Mouse (Mus musculus) cerebellum, adult 2 months (tissue): ENCODE data around the gene Clca3a2. TPM values are rescaled to one million over a fixed set of nuclear protein-coding genes. Genes with fewer than 3 reads are reported as not detected.
"Not testable (repeated sequence)": the region's sequence is repeated elsewhere in the genome, so short reads cannot be mapped to it uniquely, and the experiment has no call there.

ENCODE experiments used
- DNase-seq, 2 experiments: peaks; one replicate each; pipeline ENCODE4 v3.0.0; 2021
- H3K27ac ChIP-seq: fragments of 200-500 bp; 2 replicates; pipeline ENCODE4 v1.5.1; 2012; ENCODE audit warnings: low read length, control low read depth, inconsistent platforms; ENCODE audit not compliant: insufficient read depth
- H3K27me3 ChIP-seq: fragments of 200-500 bp; 2 replicates; pipeline ENCODE4 v1.6.1; 2012; ENCODE audit warnings: inconsistent platforms, mild to moderate bottlenecking, low read length, moderate library complexity; ENCODE audit not compliant: control insufficient read depth, insufficient read depth
- H3K4me1 ChIP-seq: fragments of 200-500 bp; 2 replicates; pipeline ENCODE4 v1.6.1; 2011; ENCODE audit warnings: low read length; ENCODE audit not compliant: control insufficient read depth, insufficient read depth
- H3K4me3 ChIP-seq: fragments of 200-500 bp; replicated peaks from 2 replicates; pipeline ENCODE3; 2011; ENCODE audit warnings: mild to moderate bottlenecking, low read depth, low read length, control low read depth; ENCODE audit not compliant: insufficient read depth
- CTCF ChIP-seq: fragments of 200-500 bp; IDR thresholded peaks from 2 replicates; pipeline ENCODE4 v1.5.1; 2011; ENCODE audit warnings: low read depth, mild to moderate bottlenecking, control low read depth, low read length, moderate library complexity, borderline replicate concordance; ENCODE audit not compliant: insufficient read depth
- POLR2A ChIP-seq: fragments of 200-500 bp; IDR thresholded peaks from 2 replicates; pipeline ENCODE4 v1.6.1; 2011; ENCODE audit warnings: low read length, control low read depth, borderline replicate concordance; ENCODE audit not compliant: insufficient read depth
- WGBS: fragments of 180-500 bp; shearing (Covaris S2); methylation state at CpG from one replicate; pipeline ENCODE4 v1.1.7; 2018; 5-methylcytosine and 5-hydroxymethylcytosine counted together
- polyA plus RNA-seq: library from polyadenylated mRNA; depleted of rRNA; stranded (reverse); fragments of >200 nt; gene quantifications from 2 replicates; pipeline ENCODE4 v1.2.3, GENCODE M21; 2012

Clca3a2 gene
- polyA plus RNA-seq, 1 experiment = not detected

DNA sequence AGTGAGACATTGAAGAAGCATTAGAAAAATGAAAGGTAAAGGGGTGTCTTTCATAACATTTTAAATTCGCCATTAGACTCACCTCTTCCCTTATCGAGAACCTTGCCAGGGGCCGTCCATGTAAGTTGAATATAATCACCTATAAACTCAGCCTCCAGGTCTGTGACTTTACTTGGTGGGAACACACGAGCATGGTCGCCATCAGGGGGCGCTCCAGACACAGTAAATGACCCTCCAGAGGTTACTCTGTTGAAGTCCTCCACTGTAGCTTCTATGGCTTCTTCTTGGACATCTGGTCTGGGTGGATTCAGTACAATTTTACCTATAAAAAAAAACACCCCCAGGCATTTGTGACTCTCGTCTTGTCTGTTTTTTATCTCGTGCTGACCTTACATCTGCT is 17.4 kb downstream of the Clca3a2 start:
- no peak for DNase-seq
- no peak for TF ChIP-seq CTCF
- no peak for TF ChIP-seq POLR2A
- Histone ChIP-seq H3K4me3 (no peak overlapping the region), H3K27me3 (no peaks in the 10 kb centered on the region), H3K27ac (no peak overlapping the region), H3K4me1 (no peaks in the 10 kb centered on the region)
- WGBS = 37% methylated on average over 8 of the region's 8 CpGs

DNA sequence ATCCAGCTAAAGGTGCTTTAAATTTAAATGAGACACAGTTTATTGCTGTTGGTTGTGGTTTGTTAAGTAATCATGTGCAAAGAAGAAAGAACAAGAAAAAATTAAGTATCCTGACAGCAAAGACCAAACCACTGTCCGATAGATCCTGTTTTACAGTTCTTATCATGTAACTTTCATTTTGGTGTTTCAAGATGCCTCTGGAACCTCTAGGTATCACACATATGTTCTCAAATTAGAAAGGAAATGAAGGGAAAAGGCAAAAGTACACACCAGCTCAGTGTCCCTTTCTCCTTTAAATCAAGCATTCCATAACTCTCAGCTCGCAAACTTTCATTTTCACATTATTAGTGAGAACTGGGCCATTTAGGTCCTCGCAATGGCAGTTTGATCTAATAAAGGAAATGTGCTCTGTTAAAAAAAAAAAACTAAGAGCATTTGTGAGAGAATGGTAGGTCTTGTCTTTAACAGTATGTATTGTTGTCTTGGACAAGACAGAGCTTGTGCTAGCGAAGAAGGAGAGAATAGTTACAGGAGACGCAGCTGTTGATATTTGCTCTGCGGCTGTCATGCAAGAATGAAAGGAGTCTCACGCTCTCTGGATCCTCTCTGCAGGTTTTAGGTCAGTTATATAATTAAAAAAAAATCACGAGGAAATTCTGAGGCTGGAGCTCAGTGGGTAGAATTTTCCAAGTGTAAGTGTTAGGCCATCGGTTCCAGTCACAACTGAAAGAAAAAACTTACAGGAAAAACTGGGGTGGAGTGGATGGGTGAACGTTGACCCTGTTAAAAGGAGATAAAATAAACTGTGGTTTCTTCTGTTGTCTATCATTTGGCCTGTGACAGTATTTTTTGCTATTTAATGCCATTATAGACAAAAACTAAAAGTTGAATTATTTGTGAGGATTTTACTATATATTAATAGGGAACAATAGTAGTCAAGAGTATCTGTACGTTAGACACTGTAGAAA is 33.8 kb downstream of the Clca3a2 start:
- 83% methylated on average over 11 of the region's 11 CpGs for WGBS

DNA sequence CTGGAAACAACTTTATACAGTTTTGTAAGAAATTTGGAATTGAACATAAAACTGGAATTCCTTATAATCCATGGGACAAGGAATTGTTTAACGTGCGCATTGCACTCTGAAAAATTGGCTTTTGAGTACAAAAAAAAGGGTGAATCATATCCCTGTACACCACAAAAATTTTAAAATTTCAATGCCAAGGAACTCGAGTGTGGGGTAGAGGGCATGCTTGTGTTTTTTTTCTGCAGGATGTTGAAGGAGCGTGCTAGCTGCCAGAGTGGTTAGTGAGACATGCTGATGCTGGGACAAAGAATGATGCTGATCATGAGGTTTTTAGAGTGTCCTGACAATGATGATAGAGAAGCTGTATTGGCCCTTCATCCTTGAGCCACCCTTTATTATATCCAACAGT is 54.1 kb downstream of the Clca3a2 start:
- Histone ChIP-seq H3K4me1 (no peaks in the 10 kb centered on the region), H3K27ac (no peak overlapping the region), H3K4me3 (no peak overlapping the region), H3K27me3 (no peaks in the 10 kb centered on the region)
- 80% methylated on average over 4 of the region's 4 CpGs for WGBS
- DNase-seq = no peak
- TF ChIP-seq POLR2A = no peak
- no peak for TF ChIP-seq CTCF

More for the DNA sequence above, 33.8 kb downstream of the Clca3a2 start:
- no peak overlapping the region for H3K27ac ChIP-seq
- no peaks in the 10 kb centered on the region for H3K27me3 ChIP-seq
- TF ChIP-seq CTCF (no peak), POLR2A (no peak)
- no peak overlapping the region for H3K4me3 ChIP-seq
- no peak for DNase-seq
- H3K4me1 ChIP-seq = no peaks in the 10 kb centered on the region

DNA sequence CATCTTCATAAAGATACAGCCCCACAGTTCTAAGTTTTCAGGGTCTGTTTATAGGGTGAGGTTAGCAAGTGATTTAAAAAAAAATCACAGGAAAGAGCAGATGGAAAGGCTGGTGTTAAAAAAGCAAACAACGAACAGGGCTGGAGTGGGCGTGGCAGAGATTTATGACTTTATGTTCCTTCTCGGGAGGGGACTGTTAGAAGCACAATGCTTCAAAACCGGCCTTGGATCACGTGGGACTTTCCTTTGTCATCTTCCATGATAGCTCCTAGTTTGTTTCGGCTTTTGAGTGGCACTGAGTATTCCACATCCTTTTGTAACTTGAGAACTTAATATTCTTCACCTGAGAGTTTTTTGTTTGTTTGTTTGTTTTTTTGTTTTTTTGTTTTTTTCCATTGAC is 57.8 kb downstream of the Clca3a2 start:
- no peak for DNase-seq
- TF ChIP-seq POLR2A (no peak), CTCF (no peak)

DNA sequence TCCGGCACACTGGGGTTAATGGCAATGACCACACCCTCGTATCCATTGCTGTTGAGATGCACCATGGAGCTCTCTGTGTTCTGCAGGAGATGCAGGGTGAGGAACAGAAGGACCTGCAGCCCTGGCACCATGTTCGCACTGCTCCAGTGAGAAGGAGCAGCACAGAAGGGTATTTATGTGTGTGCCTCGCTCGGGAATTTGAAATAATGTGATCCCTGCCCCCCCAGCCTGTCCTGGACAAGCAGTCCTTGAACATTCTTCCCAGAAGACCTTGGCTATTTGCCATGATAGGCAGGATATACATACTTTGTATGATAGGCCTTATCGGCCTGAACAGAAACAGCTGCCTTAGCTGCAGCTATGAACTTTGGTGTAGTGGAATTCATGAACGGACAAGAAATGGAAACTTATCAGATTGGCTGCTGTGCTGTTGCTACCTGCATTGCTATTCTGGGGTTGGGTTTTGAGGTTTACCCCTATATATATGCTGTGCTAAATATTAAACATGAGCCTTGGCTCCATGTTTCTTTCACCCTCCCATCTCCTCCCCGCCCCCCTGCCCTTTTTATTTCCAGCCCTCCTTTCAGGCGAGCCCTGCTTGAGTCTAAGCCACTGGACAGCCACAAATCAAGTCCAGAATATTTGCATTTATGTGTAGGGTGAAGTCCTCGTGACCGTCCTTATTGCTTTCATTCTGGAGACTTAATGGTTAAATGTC is 58.5 kb downstream of the Clca3a2 start, which contains the start of gene Clca3a1:
Gene Clca3a1, minus strand, starts transcription at position 386 of the 718 bp plus-strand sequence.
- no peak within 1 kb of the TSS for H3K27ac ChIP-seq
- TF ChIP-seq CTCF = no peak
- 75% methylated on average over 11 of the region's 11 CpGs for WGBS

More for the DNA sequence above, 57.8 kb downstream of the Clca3a2 start:
- no peaks in the 10 kb centered on the region for H3K27me3 ChIP-seq
- H3K4me3 ChIP-seq = no peak overlapping the region
- WGBS = 68% methylated on average over 6 of the region's 6 CpGs
- no peak overlapping the region for H3K27ac ChIP-seq
- no peaks in the 10 kb centered on the region for H3K4me1 ChIP-seq

DNA sequence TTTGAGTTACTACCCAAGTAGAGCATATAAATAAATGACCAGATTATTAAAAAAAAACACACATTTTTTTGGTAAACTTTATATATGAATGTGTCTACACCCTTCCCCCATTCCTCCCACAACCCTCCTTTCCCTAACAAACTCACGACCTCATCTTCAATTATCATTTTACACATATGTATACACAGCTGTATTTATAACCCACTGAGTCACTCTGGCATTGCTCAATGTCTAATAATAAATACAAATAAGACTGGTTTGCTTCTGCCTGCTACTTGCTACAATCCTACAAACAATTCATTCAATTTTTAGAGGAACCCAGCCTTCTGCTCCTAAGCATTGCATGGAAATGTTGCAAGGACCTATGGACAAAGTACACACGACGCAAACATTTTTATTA is 59.6 kb downstream of the Clca3a2 start:
- Histone ChIP-seq H3K27me3 (no peaks in the 10 kb centered on the region), H3K4me1 (no peaks in the 10 kb centered on the region), H3K4me3 (no peak overlapping the region), H3K27ac (no peak overlapping the region)
- TF ChIP-seq CTCF (no peak), POLR2A (no peak)
- no peak for DNase-seq
- WGBS = 87% methylated on average over 3 of the region's 3 CpGs

More for the DNA sequence above, 58.5 kb downstream of the Clca3a2 start, which contains the start of gene Clca3a1:
- DNase-seq = no peak
- Histone ChIP-seq H3K4me1 (no peaks in the 10 kb centered on the region), H3K4me3 (no peak within 1 kb of the TSS), H3K27me3 (no peaks in the 10 kb centered on the region)

DNA sequence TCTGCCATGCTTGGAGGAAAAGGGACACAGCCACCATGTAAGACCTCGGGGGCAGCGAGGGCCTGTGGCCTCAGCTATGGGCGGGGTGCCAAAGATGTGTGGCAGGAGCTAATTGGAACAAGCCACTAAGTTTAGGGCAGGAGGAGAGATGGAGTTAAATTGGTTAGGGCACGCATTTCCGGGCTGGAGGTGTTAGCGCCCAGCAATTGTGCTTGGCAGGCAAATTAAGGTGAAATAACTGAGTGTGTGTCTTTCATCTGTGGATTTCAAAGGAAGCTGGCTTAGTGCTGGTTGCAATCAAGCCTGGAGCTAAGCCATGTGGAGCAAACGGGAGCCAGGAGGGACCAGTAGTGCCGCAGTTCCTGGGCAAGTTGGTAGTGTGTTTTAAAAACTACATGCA is 63.2 kb downstream of the Clca3a2 start:
- H3K4me3 ChIP-seq, H3K27me3 ChIP-seq, H3K27ac ChIP-seq, DNase-seq, H3K4me1 ChIP-seq: not testable (repeated sequence)
- WGBS = 49% methylated on average over 8 of the region's 8 CpGs

DNA sequence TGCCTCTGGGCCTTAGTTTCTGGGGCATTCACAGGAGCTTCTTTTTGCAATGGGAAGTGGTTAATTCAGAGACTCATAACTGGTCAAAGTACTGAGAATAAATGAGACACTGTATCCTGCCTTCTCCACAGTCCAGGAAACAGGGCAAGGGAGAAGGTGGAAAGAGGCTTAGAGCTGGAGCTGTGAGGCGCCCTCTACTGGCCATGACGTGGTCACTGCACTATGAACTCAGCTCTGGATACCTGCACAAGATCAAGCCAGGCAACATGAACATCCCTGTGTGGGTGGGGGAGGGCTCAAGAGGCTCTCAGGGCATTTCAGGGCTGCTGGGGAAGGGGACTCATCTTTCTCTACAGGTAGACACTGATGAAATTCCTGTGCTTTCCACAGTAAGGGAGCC is 66.2 kb downstream of the Clca3a2 start:
- Histone ChIP-seq H3K4me1 (no peaks in the 10 kb centered on the region), H3K27ac (no peak overlapping the region), H3K27me3 (no peaks in the 10 kb centered on the region), H3K4me3 (no peak overlapping the region)
- TF ChIP-seq POLR2A (no peak), CTCF (peak; percentile 40; the same call in 1 of the 2 replicates)
- peak in 1 of 2 experiments; percentile 10 for DNase-seq
- WGBS = 11% methylated on average over 2 of the region's 2 CpGs

DNA sequence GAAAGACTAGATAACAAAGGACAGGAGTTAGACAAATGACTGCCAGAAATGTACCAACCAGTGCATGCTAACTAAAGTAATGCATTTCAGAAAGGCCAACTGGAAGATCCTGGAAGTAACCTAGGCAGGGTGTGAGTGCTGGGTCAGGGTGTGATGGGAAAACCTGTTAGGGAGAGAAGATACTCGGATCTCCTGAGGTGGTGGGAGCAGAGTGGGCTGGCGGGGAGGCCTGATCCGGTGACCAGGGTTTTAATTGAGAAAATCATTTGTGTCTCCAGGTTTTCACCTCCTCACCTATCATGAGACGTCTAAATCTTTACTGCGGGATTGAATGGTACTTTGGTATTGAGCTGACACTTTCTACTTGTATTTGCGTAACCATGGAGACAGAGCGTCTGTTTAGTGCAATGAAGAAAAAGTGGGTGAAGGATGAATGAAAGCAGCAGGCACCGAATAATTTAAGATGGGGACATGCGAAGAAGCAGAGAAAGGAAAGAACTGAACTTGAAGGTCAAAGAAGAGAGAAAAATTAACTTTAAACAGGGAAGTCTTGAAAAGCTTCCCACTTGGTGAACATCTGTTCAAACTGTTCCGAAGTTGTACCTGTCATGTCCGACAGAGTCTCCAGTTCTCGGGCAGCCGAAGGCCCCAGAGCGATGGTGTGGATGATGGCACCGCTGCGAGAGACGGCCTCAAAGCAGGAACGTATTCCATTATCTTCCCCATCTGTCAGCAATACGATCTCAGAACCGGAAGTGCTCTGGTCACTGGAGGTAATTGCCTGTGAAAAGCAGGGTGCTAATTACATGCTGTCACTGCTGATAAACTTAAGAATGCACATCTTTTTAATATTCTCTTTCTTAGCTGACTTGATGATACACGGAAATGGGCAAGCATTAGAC is 70.0 kb downstream of the Clca3a2 start:
- not testable (repeated sequence) for H3K27ac ChIP-seq, H3K4me3 ChIP-seq, H3K27me3 ChIP-seq, DNase-seq, H3K4me1 ChIP-seq
- WGBS = 28% methylated on average over 20 of the region's 21 CpGs

DNA sequence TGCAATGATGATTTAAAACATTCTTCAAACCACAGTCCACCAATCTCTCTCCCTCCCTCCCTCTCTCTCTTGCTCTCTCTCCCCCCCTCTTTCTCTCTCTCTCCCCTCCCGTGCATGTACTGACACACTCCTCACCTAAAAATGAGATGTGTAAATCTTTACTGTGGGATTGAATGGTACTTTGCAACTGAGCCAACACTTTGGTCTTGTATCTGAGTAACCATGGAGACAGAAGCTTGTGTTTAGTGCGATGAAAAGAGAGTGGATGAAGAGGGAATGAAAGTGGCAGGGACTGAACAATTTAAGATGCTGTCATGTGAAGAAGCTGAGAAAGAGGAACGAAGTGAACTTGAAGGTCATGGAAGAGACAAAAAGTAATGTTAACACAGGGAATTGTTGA is 71.6 kb downstream of the Clca3a2 start:
- H3K27ac ChIP-seq, H3K4me3 ChIP-seq, H3K27me3 ChIP-seq, H3K4me1 ChIP-seq, DNase-seq: not testable (repeated sequence)
- 13% methylated on average over 3 of the region's 3 CpGs for WGBS
